Mouse (Mus musculus) urinary bladder, postnatal 25 days (tissue): ENCODE results near the gene Tkt.
"Not testable (repeated sequence)": the region's sequence is repeated elsewhere in the genome, so short reads cannot be mapped to it uniquely, and the experiment has no call there.

Experiments
- DNase-seq: peaks from one replicate; pipeline ENCODE4 v3.0.0; 2022; ENCODE audit warnings: low spot score

Gene Tkt

DNA sequence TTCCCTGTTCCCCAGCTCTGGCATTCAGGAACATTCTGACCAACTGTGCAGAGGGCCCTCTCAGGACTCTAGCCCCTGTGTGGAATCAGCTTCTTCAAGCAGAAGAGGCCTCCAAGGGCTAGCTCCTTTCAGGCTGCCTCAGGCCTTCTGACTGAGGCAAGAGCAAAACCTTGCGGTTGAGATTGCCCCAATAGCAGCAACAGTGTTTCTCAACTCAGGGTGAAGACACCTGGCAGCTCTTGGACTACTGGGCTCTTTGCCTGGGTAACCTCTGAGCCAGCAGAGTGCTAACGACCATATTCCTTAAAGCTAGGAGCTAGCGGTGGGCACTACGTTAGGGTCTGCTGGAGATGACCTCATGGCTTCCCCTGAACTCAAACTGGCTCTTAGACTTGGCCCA, 5.0 kb downstream of the Tkt start:
- DNase-seq, result no peak

DNA sequence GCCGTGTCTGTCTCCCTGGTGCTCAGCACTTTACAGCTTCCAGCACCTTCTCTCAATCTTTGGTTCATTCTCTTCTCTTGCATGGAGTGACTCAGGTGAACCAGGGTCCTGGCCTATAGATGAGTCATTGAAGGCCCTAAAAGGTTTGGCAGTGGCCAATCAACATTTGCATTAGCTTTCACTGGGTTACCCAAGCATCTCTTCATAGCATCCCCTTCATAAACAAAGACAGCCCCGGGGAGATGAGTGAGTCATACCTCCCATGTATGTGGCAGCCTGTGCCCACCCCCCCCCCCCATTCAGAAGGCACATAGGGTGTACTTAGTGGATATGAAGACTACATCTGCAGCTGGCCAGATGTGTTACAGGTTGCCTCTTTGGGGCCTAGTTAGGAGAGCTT, 8.5 kb downstream of the Tkt start:
- no peak for DNase-seq

DNA sequence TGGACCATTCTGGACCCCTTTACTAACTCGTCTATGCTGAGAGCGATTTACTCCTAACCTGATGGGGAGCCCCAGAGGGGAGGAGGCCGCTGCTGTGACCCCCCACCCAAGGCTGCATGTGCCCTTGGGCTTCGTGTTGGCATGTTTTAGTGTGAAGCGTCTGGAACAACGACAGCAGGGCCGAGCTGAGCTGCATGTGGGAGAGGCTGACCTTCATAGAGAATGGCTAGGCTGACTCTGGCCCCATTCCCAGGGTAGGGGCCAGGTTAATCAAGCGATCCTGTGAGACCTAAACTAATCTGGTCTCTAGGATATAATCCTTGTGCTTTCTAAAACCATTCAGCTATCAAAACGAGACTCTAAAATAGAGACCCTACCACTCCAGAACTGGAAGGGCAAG, 9.6 kb downstream of the Tkt start:
- DNase-seq, result no peak

DNA sequence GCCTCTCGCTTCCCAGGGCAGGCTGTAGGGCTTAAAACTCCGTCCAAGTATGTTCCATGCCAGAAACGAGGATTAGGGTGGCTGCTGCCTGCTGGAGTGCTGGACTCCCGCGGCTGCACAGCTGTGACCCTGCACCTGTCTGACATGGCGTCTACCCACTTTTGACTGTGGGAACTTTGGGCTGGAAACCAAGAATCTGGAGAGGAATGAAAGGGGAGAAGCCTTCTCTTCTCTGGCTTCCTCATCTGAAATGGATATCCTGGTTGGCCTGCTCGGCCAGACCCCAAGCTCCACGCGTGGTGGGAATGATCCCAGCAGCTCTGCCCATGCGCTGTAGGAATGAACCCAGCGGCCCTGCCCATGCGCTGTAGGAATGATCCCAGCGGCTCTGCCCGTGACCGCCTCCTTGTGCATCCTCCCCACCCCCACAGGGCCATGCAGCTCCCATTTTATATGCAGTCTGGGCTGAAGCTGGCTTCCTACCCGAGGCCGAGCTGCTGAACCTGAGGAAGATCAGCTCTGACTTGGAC, 11.2 kb downstream of the Tkt start:
- DNase-seq, result no peak

DNA sequence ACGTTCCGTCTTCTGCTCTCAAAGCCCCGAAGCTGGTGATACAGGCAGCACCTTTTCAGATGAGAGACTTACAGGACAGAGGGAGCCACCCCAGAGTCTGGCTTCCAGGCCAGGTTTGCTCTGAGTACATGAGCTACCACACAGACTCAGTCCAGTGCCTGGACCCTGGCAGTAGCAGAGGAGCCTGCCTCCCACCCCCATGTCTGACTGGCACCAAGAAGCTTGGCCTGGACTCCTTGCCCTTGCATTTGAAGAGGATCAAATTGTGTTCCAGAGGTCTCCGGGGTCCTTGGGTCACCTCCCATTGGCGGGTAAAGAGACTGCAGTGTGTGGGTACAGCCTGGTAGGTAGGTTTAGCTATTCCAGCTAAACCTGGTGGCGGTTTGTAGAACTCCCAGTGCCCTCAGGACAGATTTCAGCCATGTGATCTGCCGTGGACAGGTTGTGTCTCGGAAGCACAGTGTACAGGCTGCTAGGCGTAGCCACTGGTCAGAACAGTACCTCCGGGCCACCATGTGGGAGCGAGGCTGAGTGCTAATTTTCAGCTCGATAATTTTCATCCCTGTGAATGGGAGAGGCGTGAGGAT, 12.7 kb downstream of the Tkt start:
- DNase-seq, result no peak

DNA sequence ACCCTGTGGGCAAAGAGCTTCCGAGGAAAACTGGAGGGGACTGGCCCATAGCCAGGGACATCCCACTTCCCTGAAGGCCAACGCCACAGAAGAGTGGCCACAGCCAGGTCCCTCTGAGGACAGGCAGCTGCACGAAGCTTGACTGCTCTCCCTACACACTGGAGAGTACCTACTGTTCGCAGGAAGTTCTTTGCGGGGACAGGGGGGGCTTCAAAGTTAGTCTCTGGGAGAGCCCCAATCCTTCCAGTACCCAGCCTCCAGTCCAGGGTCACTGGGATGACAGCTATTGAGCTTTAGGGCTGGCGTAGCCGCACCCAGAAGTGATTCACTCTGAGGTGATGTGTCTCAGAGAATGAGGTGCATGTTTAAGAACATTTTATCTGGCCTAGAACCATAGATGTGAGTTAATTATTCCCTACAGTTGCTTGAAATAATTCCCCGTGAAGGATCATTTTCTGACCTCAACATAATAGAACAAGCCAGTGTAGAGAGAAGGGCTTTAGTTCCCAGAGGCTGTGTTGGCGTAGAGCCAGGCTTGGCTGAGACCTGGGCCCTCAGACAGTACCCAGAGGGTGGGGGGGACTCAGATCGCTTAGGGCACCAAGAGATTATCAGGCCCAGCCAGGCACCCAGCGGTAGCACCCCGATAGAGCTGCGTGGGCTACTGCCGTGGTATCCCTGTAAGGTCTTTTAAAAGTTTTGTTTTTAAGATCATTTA, 13.5 kb downstream of the Tkt start:
- no peak for DNase-seq

DNA sequence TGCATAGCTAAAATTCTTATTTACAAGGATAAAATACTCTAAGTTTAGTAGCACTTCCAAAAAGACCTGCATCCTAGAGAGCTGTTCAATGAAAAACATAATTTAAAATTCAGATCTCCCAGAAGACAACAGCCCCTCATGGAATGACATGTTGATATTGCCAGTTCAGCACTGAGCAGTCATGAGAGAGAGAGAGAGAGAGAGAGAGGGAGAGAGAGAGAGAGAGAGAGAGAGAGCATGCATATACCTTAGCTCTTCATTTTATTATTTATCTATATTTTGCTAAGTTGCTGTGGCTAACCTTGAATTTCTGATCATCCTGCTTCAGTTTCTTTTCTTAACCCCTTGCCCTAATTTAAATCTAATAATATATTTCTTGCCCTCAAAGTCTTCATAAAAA, 14.2 kb downstream of the Tkt start:
- DNase-seq, result no peak

DNA sequence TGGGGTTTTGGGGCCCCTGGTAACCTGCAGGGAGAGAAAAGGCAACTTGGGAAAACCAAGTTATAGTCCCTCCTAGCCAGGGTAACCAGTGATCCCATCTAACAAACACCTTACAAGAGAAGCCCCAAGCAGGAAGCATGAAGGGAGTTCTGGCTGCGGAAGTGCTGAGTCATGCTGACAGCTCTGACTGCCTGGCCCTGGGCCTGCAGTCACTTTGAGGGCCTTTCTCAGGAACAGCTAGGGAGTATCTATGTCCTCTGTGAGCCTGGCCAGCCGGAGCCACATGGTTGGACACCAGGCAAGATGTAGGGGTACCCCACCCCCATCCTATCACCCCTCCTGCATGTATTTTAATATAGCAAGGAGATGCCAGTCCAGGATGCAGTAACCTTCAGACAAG, 16.3 kb downstream of the Tkt start:
- peak; percentile 45 for DNase-seq

DNA sequence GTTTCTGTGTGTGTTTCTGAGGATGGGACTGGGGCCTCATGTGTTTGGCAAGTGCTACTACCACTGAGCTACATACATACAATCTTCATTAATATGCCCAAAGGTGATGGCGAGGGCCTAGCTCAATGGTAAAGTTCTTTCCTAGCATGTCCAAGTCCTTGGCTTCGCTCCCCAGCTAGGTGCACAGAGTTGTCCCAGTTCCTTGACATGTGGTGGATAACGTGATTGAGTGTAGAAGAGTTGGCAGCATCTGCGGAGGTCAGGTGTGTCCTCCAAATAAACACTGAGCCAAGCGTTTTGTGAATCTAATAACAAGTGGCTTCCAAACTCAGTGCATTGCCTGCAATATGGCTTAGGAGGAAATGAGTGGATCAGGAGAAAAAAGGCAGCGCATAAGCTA, 18.2 kb downstream of the Tkt start:
- no peak for DNase-seq

DNA sequence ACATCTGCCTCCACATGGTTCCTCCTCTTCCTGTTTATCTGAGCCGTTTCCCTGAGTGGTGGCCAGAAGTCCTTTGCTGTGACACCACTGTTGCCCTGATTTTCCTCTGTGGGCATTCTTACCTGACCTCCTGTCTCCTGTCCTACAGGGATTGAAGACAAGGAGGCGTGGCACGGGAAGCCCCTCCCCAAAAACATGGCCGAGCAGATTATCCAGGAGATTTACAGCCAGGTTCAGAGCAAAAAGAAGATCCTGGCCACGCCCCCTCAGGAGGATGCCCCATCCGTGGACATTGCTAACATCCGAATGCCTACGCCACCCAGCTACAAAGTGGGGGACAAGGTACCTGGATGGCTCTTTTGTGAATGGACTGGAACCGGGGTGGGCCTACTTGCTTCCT, 19.9 kb downstream of the Tkt start:
- DNase-seq, result no peak

DNA sequence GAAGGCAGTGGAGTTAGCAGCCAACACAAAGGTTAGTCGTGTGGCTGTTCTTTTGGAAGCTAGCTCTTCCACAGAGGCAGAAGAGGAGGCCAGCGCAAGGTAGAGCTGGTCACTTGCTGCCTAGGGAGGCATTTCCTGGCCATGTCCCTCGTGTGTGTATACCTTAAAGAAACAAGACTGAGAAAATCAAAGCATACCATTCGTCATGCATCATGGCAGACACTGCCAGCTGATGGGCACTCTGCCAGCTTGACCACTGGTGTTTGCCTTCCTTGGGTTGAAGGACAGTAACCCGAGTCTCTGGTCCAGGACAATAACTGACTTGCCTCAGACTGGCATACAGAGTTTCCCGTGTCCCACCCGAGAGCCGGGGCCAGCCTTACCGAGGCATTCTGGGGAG, 22.1 kb downstream of the Tkt start:
- no peak for DNase-seq

DNA sequence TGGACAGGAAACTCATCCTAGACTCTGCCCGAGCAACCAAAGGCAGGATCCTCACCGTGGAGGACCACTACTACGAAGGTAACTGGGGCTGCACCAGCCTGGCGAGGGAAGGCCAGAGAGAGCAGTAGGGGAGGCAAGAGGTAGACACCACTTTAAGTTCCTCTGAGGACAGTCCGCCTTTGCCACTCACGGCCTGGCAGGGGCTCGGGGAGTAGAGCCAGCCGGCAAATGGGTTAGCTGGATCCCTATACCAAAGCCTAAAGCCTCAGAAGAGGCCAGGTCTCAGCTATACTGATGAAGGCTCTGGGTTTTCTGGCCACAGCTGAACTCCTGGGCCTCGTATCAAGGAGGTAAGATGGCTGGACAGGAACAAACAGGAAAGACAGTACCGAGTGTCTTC, 24.1 kb downstream of the Tkt start:
- no peak for DNase-seq

DNA sequence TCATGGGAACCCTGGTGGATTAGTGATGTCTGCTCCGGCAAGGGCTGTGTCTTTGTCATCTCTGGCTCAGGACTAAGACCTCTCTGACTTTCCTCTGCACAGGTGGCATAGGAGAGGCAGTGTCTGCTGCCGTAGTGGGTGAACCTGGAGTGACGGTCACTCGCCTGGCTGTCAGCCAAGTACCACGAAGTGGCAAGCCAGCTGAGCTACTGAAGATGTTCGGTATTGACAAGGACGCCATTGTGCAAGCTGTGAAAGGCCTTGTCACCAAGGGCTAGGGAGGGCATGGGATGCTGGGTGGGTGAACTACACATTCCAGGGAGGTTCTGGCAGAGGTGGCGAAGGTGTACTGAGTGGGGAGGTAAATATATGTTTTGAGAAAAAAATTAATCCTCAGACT, 25.1 kb downstream of the Tkt start:
- no peak for DNase-seq

DNA sequence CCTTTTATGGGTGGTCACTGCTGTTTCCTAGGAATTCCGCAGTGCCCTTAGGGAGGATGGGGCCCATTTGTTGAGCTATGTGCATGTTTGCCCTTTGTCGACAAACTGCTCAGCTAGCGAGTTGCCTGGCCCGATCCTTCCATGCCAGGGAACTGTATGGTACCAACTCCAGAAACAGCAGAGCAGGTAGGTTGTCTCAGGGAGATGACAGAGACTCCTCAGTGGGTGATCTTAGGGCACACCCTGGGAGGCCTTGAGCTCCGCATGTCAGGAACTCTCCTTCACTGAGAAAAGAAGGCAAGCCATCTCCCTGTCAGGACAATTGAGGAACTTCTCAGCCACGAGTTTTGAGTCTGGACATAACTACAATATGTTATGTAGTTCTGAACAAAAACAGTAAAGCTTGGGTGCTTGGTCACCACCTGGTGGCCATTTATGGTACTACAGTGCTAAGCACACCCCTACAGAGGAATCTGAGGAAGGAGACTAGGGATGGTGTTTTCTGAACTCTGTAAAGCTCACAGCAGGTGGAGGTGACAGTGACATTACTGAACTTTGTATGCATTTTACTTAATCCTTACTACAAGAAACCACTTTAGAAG, 25.9 kb downstream of the Tkt start:
- DNase-seq, result peak; percentile 67

DNA sequence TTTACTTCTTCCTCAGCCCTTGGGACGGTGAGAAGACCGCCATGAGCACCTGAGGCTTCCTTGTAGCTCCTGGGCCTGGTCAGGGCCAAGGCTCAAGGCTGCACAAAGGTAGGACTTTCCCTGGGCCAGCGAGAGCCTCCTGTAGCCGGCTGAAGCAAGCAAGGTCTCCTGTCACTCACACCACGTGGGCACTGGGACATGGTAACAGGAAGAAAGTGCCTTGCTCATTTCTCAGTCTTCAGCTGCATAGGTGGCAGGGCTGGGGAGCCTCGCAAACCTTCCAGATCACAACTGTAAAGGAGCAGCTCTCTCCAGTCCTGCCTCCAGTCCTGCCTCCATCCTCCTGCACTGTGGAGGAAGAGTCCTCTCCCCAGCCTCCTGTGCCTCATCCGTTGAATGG, 27.6 kb downstream of the Tkt start:
- no peak for DNase-seq

DNA sequence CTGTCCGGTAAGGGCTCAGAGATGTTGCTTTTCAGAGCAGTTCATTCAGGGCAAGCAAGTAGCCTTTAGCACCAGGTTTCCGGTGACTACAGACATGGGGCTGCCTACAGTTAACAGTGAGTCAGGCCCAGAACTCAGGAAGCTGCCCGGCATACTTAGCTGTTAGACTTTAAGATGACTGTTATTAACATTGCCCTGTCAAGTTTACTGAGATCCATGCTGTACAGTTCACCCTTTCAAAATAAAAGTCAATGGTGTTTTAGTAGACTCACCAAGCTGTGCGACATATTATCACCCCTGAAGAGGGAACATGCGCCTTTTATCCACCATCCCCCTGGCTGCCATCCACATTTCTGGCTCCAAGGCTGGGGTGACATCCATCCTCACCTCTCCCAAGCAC, 28.1 kb downstream of the Tkt start:
- DNase-seq, result no peak

DNA sequence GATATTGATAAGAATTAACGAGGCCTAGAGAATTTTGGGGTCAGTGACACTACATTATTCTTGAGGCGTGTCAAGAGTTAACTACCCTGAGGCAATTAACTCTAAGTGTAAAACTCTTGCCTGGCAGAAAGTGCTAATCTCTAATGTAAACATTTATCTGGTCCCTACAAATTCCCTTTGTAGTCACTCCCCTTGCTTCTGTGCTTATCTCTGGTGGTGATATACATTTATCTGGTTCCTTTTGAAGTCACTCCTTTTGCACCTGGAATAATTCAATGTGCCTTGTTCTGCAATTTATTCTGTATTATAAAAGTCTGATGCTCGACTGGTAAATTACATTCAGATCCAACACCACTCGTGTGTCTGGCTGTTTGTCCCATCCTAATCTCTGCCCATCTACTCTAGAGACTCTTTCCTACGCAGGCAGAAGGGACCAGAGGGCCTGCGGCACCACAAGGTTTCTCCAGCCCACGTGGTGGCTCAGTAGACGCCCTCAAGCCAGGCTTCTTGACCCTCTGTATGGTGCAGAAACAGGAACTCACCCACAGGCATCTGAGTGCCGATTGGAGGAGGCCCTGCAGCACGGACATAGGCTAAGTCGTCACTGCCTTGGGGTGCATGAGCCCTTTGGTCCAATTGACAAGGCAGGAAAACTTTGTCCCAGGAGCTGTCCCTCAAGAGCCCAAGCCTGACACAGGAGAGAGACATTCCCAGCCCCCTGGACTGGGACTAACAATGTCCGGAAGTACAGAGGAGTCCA, 29.3 kb downstream of the Tkt start:
- not testable (repeated sequence) for DNase-seq

DNA sequence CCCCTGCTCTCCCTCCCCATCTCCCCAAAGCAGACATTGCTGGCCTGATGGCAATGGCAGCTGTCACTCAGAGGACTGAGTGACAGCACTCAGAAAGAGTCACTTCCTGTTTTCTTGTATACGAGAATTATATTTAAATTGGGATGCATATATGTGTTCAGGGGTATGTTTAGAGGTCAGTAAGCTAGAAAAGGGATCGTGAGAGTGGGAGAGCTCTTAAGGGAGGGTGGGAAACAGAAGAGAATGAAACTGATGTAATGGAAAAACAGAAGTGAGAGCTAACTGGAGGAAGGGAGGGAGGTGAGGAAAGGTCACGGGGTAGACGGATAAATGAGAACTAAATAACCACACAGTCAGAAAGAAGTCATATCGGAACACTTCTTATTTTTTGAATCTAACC, 31.0 kb downstream of the Tkt start:
- no peak for DNase-seq

DNA sequence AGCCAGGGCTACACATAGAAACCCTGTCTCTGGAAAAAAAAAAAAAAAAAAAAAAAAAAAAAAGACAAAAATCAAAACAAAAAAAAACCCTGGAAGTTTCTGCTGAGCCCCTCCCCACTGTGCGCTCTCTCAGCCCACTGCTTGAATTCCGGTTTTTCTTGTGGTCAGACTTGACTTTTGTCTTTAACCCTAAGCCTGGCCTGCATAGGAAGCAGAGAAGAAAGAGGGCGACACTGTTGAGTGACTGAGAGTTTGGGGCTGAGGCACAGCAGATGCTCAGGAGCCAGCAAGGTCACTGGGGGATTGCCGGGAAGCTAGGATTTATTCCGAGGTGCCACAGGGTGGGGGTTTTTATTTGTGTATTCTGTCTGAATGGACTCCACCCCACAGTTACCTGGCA, 31.7 kb downstream of the Tkt start:
- no peak for DNase-seq

DNA sequence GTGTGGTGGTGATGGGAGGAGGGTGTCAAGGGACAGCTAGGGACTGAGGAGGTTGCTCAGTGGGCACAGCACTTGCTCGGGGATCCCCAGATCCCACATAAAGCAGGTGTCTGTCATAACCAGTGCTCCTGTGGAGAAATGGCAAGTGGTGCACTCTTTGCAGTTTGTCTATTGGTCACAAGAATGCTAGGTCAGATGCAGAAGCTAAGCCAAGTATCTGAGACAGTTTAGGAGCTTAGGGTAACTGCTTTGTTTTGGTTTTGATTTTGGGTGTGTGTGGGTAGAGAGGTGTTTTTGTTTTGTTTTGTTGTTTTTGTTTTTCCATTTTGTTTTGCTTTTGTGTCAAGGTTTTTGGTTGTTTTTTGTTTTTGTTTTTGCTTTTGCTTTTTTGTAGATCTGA, 33.1 kb downstream of the Tkt start:
- DNase-seq, result no peak

DNA sequence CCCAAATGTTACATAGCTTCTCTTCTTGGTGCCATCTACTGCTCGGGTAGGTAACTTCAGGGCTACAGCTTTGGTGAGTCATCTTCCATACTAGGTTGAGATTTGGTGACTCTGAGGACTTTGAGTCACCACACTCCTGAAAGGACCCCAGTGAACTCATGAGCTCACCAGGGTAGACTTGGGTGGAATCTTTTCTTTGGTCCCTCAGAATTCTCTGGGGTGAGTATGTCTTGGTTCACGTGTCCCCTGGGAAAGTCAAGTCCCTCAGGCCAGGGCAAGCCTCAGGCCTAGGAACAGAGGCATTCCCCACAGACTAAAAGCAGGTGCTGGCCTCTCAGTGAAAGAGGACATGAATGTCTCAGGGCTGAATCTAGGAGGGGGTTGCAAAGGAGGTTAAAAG, 35.9 kb downstream of the Tkt start:
- DNase-seq, result no peak

DNA sequence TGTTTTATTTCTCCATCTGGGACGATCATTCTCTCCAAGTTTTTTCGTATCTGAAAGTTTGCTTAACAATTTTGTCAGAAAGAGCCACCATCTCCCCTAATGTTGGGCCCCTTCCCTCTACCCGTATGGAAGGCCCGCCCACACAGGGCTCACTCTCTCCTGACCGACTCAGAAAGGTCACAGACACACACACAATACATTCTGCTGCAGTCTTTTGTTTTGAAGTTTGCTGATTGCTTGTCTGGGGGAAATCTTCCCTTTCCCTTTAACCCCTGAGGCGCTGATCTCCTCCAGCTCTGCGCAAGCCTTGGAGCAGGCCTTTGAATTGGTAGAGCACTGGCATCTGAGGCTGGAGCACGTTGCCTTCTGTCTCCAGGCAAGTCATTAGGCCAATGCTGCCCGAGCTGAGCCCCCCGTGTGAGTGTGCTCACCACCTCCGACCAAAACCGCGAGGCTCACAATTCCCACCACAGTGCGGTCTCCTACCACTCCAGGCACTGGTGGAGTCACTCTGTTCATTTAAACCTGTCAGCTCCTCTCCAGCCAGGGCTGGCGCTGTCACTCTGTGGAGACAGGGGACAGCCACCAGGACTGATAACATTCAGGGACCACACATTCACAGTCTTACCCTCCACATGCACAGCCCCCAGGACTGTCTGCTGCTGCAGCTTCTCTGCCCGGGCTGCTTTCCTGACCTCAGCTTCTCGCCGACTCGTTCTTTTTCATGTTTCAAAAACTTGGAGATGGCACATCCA, 36.5 kb downstream of the Tkt start:
- DNase-seq, result no peak
